Mouse (Mus musculus) liver, embryonic 14.5 days (tissue): ENCODE results near the gene Canx. TPM values are rescaled to one million over a fixed set of nuclear protein-coding genes. Genes with fewer than 3 reads are reported as not detected.

Experiments used
- ATAC-seq: fragments of 200-750 bp; cut with Nextera tagmentation; 2 replicates; pipeline ENCODE4 v1.8.0; 2017; ENCODE audit warnings: moderate number of reproducible peaks, mild to moderate bottlenecking, moderate library complexity; ENCODE audit not compliant: insufficient read depth
- DNase-seq, 3 experiments: peaks; one replicate each; pipeline ENCODE4 v3.0.0-alpha.2; 2012 to 2013; ENCODE audit warnings: low read depth in 3 of 3, low spot score in 3 of 3
- H3K27ac ChIP-seq: fragments of 300-500 bp; sonication (generic); 2 replicates; pipeline ENCODE4 v1.5.1; 2014; ENCODE audit warnings: moderate library complexity, mild to moderate bottlenecking, control low read depth, inconsistent platforms
- H3K27me3 ChIP-seq: fragments of 300-500 bp; sonication (generic); 2 replicates; pipeline ENCODE4 v1.6.1; 2014; ENCODE audit warnings: mild to moderate bottlenecking, low read length, moderate library complexity; ENCODE audit not compliant: control insufficient read depth, insufficient read depth
- H3K36me3 ChIP-seq: fragments of 300-500 bp; sonication (generic); replicated peaks from 2 replicates; pipeline ENCODE4 v1.6.1; 2014; ENCODE audit warnings: low read depth; ENCODE audit not compliant: control insufficient read depth, insufficient read depth
- H3K4me1 ChIP-seq, 2 experiments: fragments of 200-500 bp in 1 of 2; fragments of 300-500 bp in 1 of 2; sonication (generic) in 1 of 2; replicated peaks; 2 replicates each; pipeline ENCODE4 v1.6.1; 2012 to 2014; ENCODE audit warnings: antibody characterized with exemption in 1 of 2, inconsistent platforms in 1 of 2, low read length in 1 of 2; ENCODE audit not compliant: control insufficient read depth in 2 of 2, insufficient read depth in 2 of 2
- H3K4me2 ChIP-seq: fragments of 300-500 bp; sonication (generic); 2 replicates; pipeline ENCODE4 v1.6.1; 2014; ENCODE audit warnings: low read depth, mild to moderate bottlenecking, control low read depth, moderate library complexity
- H3K4me3 ChIP-seq, 2 experiments: fragments of 200-500 bp in 1 of 2; fragments of 300-500 bp in 1 of 2; sonication (generic) in 1 of 2; 2 replicates each; pipeline ENCODE4 v1.5.1; 2012 to 2014; ENCODE audit warnings: low read depth in 2 of 2, low read length in 2 of 2, mild to moderate bottlenecking in 2 of 2, control low read depth in 1 of 2, inconsistent platforms in 1 of 2, moderate library complexity in 1 of 2; ENCODE audit not compliant: insufficient read depth in 1 of 2
- H3K9ac ChIP-seq: fragments of 300-500 bp; sonication (generic); replicated peaks from 2 replicates; pipeline ENCODE4 v1.6.1; 2014; ENCODE audit warnings: mild to moderate bottlenecking, control low read depth, moderate library complexity
- H3K9me3 ChIP-seq: fragments of 300-500 bp; sonication (generic); 2 replicates; pipeline ENCODE4 v1.6.1; 2016; ENCODE audit warnings: low read length, mixed read lengths; ENCODE audit not compliant: control insufficient read depth
- CTCF ChIP-seq: IDR thresholded peaks from 2 replicates; pipeline ENCODE4 v1.5.1; 2016; ENCODE audit warnings: antibody characterized with exemption, low read depth, control low read depth
- EP300 ChIP-seq: IDR thresholded peaks from 2 replicates; pipeline ENCODE4 v1.6.1; 2016; ENCODE audit warnings: antibody characterized with exemption, low read depth
- WGBS: fragments of 180-500 bp; shearing (Covaris S2); extraction: QIAGEN DNeasy Blood & Tissue Kit; methylation state at CpG from one replicate; pipeline ENCODE4 v1.1.7; 2014; ENCODE audit not compliant: insufficient replicate concordance; 5-methylcytosine and 5-hydroxymethylcytosine counted together
- microRNA counts: library from miRNA; unstranded; fragments of <30 nt; microRNA quantifications from one replicate; lab custom pipeline; 2016
- microRNA-seq: library from miRNA; unstranded; fragments of <30 nt; microRNA quantifications from one replicate; pipeline ENCODE4, GENCODE M21; 2016
- polyA plus RNA-seq, 2 experiments: library from polyadenylated mRNA; depleted of rRNA in 1 of 2; stranded (reverse) in 1 of 2; unstranded in 1 of 2; fragments of >200 nt; fragmentation: Nextera tagmentation in 1 of 2; extraction: Ambion mirVana in 1 of 2; gene quantifications; 2 replicates each; pipeline versions ENCODE4 v1.2.1 to v1.2.3; 2012 to 2014

Gene Canx
- polyA plus RNA-seq, 2 experiments, result 91.6 to 136 TPM

- no peaks in the 10 kb centered on the region for H3K4me1 ChIP-seq
- peaks cover 9% of the 10 kb centered on the region for H3K36me3 ChIP-seq
- H3K4me3 ChIP-seq, result no peak overlapping the region
- H3K9ac ChIP-seq, result no peak overlapping the region
- 71% methylated on average over 1 of the region's 1 CpGs for WGBS
- no peaks in the 10 kb centered on the region for H3K9me3 ChIP-seq
- no peak for TF ChIP-seq CTCF
- DNase-seq (no peak), ATAC-seq (no peak)
- no peaks in the 10 kb centered on the region for H3K27me3 ChIP-seq
- H3K27ac ChIP-seq, result no peak overlapping the region
- no peak overlapping the region for H3K4me2 ChIP-seq
These were observed 72.1 kb downstream of the Canx start for GRCm38 (mm10) chr11:50253393-50253792.

DNA sequence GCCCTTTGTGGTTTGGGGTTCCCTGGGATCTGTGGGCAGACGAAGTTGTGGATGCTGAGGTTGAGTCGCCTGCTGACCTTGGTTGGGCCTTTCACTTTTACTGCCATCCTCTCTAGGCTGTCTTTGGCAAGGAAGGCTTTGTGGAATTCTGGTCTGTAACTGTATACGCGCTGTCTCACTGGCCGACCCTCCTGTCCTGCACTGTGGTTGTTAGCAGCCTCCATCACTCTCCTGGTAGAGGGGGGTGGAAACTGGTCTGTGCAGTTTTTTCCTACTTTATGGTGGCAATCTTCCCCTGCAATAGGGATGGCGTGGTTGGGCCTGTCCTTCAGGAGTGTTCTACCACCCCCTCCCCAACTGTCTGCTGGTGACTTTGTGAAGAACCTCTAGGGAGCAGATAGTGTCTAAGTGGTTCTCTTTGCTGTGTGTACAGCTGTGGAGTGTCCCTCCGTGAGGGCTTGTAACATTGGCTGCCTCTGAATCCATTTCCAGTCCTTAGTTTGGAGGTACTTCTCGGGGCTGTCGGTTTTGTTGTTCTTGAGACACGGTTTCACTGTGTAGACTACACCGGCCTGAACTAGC is 72.7 kb downstream of the Canx start:
- Histone ChIP-seq H3K27me3 (no peaks in the 10 kb centered on the region), H3K9me3 (no peaks in the 10 kb centered on the region), H3K36me3 (peaks cover 4% of the 10 kb centered on the region), H3K4me3 (no peak overlapping the region), H3K4me2 (no peak overlapping the region), H3K4me1 (no peaks in the 10 kb centered on the region), H3K9ac (no peak overlapping the region), H3K27ac (no peak overlapping the region)
- 61% methylated on average over 11 of the region's 11 CpGs for WGBS
- no peak for TF ChIP-seq EP300
- TF ChIP-seq CTCF, result no peak
- ATAC-seq (no peak), DNase-seq (no peak)

GRCm38 (mm10) chr11:50252166-50252565 is 73.3 kb downstream of the Canx start:
- 58% methylated on average over 3 of the region's 3 CpGs for WGBS
- no peak for DNase-seq
- Histone ChIP-seq H3K4me1 (no peaks in the 10 kb centered on the region), H3K36me3 (peaks cover 4% of the 10 kb centered on the region; the same call in 1 of the 2 replicates), H3K4me2 (no peak overlapping the region), H3K9me3 (no peaks in the 10 kb centered on the region), H3K4me3 (no peak overlapping the region), H3K27ac (no peak overlapping the region), H3K27me3 (no peaks in the 10 kb centered on the region), H3K9ac (no peak overlapping the region)
- TF ChIP-seq EP300 (no peak), CTCF (no peak)
- no peak for ATAC-seq

GRCm38 (mm10) chr11:50248473-50249171 is 76.9 kb downstream of the Canx start:
- WGBS, result 68% methylated on average over 7 of the region's 7 CpGs
- Histone ChIP-seq H3K4me1 (no peaks in the 10 kb centered on the region), H3K4me2 (no peak overlapping the region), H3K9me3 (no peaks in the 10 kb centered on the region), H3K36me3 (no peaks in the 10 kb centered on the region), H3K4me3 (no peak overlapping the region), H3K27ac (no peak overlapping the region), H3K9ac (no peak overlapping the region), H3K27me3 (no peaks in the 10 kb centered on the region)
- TF ChIP-seq EP300 (no peak), CTCF (no peak)
- ATAC-seq (no peak), DNase-seq (no peak)

- Histone ChIP-seq H3K4me3 (no peak overlapping the region), H3K9me3 (no peaks in the 10 kb centered on the region), H3K9ac (no peak overlapping the region), H3K4me2 (no peak overlapping the region), H3K4me1 (peaks cover 0 to 3% of the 10 kb centered on the region in 2 experiments; a peak in 1 of 4 replicates), H3K36me3 (no peaks in the 10 kb centered on the region), H3K27ac (no peak overlapping the region), H3K27me3 (no peaks in the 10 kb centered on the region)
- no peak for TF ChIP-seq EP300
- TF ChIP-seq CTCF, result no peak
- DNase-seq, result no peak
- 70% methylated on average over 5 of the region's 5 CpGs for WGBS
- ATAC-seq, result no peak
These were observed 80.2 kb downstream of the Canx start for GRCm38 (mm10) chr11:50245269-50245668.

MicroRNAs encoded within 50 kb of the gene (microRNA counts, 519-probe panel; counts per million panel counts)
- microRNA mmu-miR-804 (lab: Ali Mortazavi, UCI), result 2,488 counts per million, percentile 4 among the panel's probes with 10 or more counts

Small RNA genes lying within 50 kb of the gene (microRNA-seq; reads per million reads assigned to microRNA genes)
- gene Mir804, result not detected

Other genes starting within 250 kb of the Canx start
- 6.8 and 8.4 TPM in 2 replicates for gene Tbc1d9b, start 194.3 kb downstream of the Canx start, polyA plus RNA-seq (2012; rRNA removed)
- 9.5 and 11.1 TPM in 2 replicates for gene Tbc1d9b, start 194.3 kb downstream of the Canx start, polyA plus RNA-seq (2014; fragmentation: Nextera tagmentation; extraction: Ambion mirVana)
- gene Mrnip, start 151.2 kb downstream of the Canx start, polyA plus RNA-seq (2012; rRNA removed), result 7.4 and 7.6 TPM in 2 replicates
- gene Mrnip, start 151.2 kb downstream of the Canx start, polyA plus RNA-seq (2014; fragmentation: Nextera tagmentation; extraction: Ambion mirVana), result 8.5 and 9.3 TPM in 2 replicates
- gene Sqstm1, start 114.8 kb downstream of the Canx start, polyA plus RNA-seq (2012; rRNA removed), result 36.8 and 43.7 TPM in 2 replicates
- 103 and 117 TPM in 2 replicates for gene Sqstm1, start 114.8 kb downstream of the Canx start, polyA plus RNA-seq (2014; fragmentation: Nextera tagmentation; extraction: Ambion mirVana)
- gene Mgat4b, start 114.8 kb downstream of the Canx start, polyA plus RNA-seq (2012; rRNA removed), result 14.8 and 16.6 TPM in 2 replicates
- 5.7 and 9.5 TPM in 2 replicates for gene Mgat4b, start 114.8 kb downstream of the Canx start, polyA plus RNA-seq (2014; fragmentation: Nextera tagmentation; extraction: Ambion mirVana)
- gene Ltc4s, start 87.1 kb downstream of the Canx start, polyA plus RNA-seq (2012; rRNA removed), result 0.54 and 0.81 TPM in 2 replicates
- 0.61 and 0.83 TPM in 2 replicates for gene Ltc4s, start 87.1 kb downstream of the Canx start, polyA plus RNA-seq (2014; fragmentation: Nextera tagmentation; extraction: Ambion mirVana)
- 3.3 and 3.4 TPM in 2 replicates for gene Maml1, start 33.4 kb downstream of the Canx start, polyA plus RNA-seq (2012; rRNA removed)
- gene Maml1, start 33.4 kb downstream of the Canx start, polyA plus RNA-seq (2014; fragmentation: Nextera tagmentation; extraction: Ambion mirVana), result 1.9 and 2.5 TPM in 2 replicates
- gene Cby3, start 28.8 kb upstream of the Canx start, polyA plus RNA-seq (2012; rRNA removed), result 0.08 TPM in 1 of 2 replicates, not detected in the other
- not detected in 2 replicates for gene Cby3, start 28.8 kb upstream of the Canx start, polyA plus RNA-seq (2014; fragmentation: Nextera tagmentation; extraction: Ambion mirVana)
- gene Hnrnph1, start 51.3 kb upstream of the Canx start, polyA plus RNA-seq (2012; rRNA removed), result 163 and 200 TPM in 2 replicates
- gene Hnrnph1, start 51.3 kb upstream of the Canx start, polyA plus RNA-seq (2014; fragmentation: Nextera tagmentation; extraction: Ambion mirVana), result 101 and 120 TPM in 2 replicates
- 3.5 and 5.1 TPM in 2 replicates for gene Rufy1, start 105.5 kb upstream of the Canx start, polyA plus RNA-seq (2012; rRNA removed)
- 7.1 and 8.9 TPM in 2 replicates for gene Rufy1, start 105.5 kb upstream of the Canx start, polyA plus RNA-seq (2014; fragmentation: Nextera tagmentation; extraction: Ambion mirVana)